Mouse (Mus musculus) activated CD4-positive, CD25-positive, alpha-beta regulatory T cell, adult 4 months (primary cell): ENCODE results near the gene Atg4c. TPM values are rescaled to one million over a fixed set of nuclear protein-coding genes. Genes with fewer than 3 reads are reported as not detected.

Source experiments
- ATAC-seq: one replicate; pipeline ENCODE4 v1.8.0; 2017
- polyA plus RNA-seq, 2 experiments: library from polyadenylated mRNA; unstranded; fragments of 100-300 nt; shearing (Covaris generic); gene quantifications; one replicate each; pipeline ENCODE4 v1.2.1; 2017

Gene Atg4c
- 1 to 10 TPM in 1 of 2 experiments, under 1 TPM in 1; 0.50 to 1.1 TPM for polyA plus RNA-seq

DNA sequence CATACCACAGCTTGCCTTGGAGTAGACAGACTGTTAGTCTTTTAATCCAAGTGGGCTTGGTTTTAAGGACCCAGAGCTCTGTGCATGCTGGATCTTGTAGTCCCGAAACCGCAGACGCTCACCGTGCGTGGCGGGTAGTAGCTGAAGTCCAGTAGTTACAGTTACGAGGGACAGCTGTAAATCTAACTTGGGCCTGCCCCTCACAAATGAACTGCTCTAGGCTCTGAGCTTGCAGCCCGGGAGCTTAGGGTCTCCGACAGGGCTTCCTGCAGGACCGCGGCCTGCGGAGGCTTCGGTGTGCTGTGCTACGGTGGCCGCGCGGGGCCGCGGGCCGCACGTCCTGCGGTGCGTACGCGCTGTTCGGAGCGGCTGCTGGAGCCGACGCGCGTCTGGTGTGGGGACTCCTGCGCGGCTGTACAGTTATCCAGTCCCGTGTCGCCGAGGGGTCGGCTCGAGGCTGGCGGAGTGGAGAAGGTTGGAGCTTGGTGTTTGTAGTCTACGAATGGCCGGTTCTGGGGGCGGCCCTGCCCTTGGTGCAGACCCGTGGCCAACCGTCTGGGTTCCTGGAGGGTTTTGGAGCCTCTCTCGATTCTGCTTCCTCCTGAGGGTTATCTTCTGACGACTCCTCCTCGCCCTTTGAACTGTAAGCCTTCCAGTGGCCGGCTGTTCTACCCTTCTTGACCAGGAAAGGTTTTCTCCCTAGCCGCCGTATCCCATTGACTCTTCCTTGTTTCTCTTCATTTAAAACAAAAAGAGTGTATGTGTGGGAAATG, at the start of gene Atg4c:
Atg4c (plus strand) TSS at position 125 of the 773 bp plus-strand sequence.
- ATAC-seq = peak; percentile 79

DNA sequence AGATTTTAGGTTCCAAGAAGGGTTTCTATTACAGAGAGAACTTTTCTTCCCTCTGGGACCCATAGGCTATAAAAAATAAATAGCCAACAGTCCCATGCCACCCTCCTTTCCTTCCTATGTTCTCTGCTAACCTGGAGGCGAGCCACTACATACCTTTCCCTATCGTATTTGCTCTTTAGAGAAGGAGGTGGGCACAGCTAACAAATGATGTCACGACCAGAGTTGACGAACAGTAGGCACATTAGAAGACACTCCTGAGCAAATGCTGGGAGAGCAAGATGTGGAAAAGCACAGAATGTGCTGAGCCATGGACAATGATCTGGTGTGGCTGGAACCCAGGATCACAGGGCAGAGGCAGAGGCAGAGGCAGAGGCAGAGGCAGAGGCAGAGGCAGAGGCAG, 42.3 kb upstream of the Atg4c start:
- no peak for ATAC-seq

DNA sequence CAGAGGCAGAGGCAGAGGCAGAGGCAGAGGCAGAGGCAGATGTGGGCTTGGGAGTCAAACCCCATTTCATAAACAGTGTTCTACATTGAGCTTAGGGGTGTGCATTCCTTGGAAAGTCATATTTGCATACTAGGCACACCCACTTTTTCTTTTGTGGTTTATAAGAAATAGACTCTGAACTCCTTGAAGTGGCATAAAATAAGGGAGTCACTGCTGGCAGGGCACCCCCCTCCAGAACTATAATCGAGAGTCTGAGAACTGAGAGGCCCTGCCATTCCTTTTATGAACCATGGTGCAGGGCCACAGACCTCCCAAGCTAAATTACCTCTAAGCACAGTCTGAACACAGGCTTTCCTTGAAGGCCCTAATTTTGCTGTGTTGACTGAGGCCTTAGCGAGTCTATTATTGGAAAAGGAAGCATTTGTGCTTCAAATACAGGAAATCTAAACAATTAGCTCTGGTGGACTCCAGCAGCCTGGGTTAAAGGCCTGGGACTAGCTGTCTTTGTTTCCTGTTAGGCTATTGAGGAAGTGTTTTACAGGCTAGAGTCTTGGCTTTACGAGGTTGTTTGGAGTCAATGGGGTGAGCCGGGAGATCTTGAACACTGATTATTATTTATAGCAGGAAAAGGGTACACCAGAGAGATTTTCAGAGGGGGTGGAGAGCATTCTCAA, 41.7 kb upstream of the Atg4c start:
- no peak for ATAC-seq

DNA sequence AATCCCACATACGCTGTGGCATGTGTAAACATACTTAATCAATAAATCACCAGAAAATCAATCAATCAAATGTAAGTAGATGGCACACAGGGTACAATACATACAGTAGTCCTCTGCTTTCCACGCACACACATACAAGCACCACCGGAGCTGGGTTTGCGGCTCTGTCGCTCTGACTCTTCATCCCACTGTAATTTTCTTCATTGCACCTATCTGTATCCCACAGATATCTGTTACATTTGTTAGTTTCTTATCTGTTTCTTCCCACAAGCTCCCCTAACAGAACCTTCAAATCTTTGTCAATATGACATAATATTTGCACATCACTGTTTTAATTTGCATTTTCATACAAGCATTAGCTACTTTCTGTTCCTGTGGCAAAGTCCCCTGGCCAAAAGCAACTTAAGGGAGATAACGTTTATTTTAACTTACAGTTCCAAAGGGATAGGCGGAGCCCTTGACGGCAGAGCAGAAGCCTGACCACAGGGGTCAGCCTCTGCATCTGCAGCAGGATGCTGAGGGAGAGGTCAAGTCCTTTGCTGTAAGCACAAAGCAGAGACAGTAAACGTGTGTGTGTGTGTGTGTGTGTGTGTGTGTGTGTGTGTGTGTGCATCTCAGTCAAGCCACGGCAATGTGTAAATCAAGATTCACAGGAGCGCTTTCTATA, 37.0 kb upstream of the Atg4c start:
- ATAC-seq = no peak

DNA sequence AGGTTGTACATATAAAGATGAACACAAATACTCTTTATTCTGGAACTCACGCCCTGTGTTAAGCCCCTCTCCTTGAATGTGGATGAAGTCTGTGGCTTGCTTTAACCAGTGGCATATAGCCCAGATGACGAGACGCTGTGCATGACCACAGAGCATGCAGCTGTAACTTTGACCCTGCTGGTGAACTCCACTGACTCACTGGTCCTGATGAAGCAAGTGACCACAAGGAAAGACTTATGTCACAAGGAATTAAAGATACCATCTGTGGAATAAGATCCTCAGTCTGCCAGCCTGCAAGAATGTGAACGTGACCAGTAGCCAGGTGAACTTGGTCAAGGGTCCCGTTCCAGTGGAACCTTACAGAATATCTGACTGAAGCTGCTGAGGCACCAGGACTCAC, 35.2 kb upstream of the Atg4c start:
- ATAC-seq = no peak

DNA sequence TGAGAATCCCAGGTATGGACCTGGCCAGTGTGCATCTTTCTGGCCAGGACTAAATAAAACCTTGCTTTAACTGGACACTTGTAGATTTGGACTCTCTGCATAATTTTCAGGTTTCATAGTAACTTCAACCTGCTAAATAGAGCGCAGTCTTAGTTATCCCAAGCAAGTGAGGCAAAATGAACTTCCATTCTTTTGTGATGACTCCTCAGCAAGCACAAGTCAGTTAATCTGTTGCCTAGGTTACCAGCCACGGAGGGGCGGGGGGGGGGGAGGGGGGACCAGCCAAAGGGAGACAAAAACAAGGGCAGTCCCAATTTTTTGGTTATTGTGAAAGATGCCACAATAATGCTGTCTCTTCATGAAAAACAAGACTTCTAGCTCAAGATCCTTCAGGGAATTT, 33.3 kb upstream of the Atg4c start:
- no peak for ATAC-seq

DNA sequence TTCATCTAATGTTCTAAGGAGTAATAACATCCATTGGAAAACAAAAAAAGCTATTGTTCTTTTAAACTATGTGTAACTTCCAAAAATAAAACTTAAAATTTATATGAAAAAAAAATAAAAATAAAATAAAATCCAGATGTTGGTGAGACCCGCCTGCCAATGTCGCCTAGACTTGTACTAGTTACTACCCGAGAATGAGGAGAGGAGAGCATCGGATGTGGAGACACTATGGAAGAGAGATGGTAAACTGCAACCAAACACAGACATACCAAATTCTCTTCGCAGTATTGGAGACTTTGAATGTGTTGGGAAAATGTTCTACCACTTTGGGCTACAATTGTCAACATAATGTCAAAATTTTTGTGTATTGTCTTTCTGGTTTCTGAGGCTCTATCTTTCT, 32.8 kb upstream of the Atg4c start:
- ATAC-seq = no peak

DNA sequence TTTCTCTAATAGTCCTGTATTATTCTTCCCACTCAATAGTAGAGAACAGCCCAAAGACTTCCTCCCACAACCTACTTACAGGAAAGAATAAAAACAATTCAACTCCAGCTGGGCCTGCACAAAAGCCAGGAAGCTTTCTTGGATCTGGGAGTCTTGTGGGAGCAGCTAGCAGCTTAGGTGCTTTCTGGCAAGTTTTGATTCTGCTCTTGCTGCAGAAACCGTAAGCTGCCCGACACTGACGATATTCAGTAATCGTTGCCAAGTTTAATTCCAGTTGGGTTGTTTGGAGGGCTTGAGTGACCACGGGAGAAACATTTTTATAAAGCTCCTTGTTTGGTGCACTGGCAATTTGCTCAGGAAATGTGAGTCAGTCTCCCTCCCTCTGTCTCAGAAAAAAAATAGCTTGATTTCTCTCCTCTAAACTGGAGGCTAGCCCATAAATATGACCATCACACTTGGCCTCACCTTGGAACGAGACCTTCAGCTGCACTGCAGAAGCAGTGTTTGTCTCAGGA, 32.2 kb upstream of the Atg4c start:
- ATAC-seq = no peak

DNA sequence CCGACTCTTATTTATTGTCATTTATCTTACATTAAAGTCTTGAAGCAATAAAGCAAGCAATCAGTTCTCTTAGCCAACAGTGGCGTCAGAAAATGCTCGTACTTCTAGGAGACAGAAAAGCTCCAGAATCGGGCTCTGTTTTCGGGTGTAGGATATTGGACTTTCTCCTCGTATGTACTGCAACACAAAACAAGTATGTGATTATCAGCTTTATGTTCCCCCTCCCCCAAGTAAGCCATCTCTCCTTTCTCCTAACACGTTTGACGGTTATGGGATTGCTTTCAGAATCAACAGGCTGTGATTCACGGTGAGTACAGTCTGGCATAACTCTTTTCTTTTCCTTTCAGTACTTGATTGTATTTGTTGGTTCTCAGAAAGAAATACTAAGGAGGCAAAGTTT, 30.7 kb upstream of the Atg4c start:
- no peak for ATAC-seq

DNA sequence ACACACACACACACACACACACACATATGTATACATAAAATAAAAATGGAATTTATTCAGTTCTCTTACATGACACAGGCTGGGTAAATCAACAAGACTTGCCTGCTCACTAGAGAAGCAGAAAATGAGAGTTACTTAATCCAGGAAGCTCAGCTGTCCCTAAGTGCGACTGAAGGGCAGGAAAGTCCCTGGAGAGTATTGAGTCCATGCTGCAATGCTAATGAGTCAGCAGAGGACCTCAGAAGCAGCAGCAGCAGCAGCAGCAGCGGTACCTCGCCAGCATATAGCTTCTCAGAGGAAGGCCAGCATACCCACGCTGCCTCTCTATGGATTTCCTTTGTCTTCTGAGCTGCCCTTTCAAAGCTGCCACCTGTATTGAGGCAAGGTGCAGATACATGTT, 30.2 kb upstream of the Atg4c start:
- ATAC-seq = no peak

DNA sequence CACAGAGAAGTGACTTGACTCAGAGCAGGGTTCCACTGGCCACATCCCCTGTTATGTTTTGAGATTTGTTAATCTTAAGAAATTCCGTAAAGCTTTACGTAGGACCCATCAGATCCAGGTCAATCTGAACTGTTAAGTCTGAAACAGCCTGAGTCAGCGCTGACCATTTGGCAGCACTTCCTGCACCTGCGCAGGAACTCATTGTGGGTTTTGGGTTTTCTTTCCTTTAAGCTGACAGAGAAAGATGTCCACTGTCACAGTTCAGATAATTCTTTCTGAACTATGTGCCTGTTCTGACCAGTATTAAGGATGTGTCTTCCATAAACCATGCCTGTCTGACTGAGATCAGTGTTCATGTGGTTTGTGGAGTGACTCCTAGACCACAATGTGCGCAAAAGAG, 24.9 kb upstream of the Atg4c start:
- ATAC-seq = no peak

DNA sequence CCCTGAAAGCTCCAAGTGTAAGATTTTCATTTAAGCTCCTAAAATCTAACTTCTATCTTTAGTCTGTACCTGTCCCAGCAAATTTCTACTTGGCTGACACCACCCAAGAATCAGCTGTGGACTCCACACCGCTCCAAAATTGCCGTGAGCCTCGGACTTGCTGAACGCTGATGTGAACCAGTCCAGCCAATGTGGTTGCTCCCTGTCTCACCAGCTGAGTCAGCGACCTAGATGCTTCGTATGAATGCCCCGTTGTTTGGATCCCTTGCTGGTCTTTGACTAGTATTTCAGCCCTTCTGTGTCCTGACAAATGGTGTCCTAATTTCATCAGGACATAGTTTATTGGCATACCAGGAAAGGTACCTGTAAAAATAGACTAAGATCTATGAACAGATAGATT, 19.5 kb upstream of the Atg4c start:
- ATAC-seq = no peak

DNA sequence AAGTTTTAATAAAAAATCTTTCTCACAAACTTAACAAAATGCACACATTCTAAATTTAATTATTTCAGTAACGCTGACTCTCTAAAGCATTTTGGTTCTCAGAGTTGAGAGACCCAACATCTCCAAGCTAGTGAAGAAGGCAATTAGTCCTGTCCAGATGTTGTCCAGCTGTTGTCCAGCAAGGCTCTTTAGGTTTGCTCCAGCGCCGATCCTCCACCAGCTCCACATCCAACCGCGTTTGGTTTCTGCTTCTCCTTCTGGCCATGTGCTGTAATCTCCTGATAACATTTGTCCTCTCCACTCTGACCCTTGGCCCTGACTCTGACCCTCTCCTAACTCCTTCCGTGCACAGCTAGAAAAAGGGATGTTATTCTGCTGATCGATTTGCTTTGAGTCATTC, 16.9 kb upstream of the Atg4c start:
- no peak for ATAC-seq

DNA sequence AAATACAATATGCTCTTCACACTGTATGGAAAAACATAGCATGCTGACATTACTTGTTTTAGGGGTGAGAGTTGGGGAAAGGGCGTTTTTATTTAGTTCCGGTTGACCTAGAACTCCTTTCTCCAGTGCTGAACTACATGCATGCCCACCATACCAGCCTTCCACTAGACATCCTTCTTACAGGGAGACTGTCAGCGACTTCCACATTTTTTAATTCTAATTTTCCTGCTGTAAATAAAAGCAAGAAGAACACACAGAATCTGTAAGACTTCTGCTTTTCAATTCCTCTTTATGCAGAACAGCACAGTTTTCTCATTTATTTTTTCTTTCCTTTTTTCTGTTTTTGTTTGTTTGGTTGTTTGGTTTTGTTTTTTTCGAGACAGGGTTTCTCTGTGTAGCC, 16.5 kb upstream of the Atg4c start:
- ATAC-seq = no peak

DNA sequence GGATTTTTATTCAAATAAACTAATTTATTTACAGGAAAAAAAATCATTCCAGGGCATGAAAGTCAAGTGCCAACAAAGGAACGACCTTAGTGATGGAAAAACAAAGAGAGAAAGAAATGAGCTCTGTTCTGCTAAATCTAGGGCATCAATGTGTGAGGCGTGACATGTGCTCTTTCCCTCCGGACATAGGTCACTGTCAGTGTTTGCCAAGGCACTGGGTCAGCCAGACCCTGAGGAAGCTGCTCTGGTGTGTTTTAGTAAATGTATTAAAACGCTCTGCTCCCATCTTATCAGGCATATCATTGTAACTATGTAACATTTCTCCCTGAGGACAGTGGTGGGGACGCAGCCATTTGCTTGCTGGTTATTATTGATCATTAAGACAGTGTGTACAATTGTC, 14.9 kb upstream of the Atg4c start:
- ATAC-seq = no peak

DNA sequence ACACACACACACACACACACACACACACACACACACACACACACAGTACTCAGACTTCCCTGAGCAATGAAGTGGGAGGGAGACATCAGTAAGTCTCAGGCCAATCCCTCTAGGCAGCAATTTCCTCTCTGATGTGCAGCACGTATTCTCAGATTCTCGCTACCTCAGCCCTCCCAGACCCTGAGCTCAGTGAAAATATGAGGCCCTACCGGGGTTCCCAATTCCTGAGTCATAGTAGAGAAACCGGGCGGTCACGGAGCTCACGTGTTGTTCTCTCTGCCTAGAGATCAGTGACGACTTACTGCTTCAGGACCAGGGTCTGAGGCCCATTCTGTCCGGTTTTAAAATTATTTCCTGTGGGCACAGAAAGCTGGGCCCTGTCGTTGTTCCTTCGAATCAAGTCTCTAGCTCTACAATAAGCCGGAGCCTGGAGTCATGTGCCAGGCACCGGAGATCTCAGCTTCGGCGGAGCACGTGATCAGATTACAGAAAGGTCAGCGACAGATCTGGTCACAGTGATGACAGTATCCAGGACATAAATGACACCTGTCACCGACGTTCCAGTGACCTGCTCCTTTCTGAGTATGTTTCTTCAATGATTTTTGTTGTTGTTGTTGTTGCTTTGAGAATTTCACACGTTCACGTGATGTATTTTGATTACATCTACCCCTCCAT, 14.2 kb upstream of the Atg4c start:
- no peak for ATAC-seq

DNA sequence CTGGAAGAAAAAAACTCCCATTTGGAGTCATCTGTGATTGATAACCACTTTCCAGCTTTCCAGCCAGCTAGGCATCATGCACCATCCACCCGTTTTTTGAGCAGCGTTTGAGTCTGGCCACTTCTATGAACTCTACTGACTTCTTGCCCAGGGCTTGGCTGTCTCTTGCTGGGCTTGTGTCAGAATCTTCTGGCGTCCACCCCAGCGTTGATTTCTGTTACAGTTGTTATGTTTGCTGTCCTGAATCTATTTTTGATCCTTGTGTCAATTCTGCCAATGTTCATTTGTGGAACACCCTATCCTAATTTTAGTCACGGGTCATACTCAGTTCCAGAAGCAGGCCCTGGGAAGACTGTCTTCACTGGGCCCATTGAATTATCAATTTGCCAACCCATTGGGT, 12.8 kb upstream of the Atg4c start:
- no peak for ATAC-seq

DNA sequence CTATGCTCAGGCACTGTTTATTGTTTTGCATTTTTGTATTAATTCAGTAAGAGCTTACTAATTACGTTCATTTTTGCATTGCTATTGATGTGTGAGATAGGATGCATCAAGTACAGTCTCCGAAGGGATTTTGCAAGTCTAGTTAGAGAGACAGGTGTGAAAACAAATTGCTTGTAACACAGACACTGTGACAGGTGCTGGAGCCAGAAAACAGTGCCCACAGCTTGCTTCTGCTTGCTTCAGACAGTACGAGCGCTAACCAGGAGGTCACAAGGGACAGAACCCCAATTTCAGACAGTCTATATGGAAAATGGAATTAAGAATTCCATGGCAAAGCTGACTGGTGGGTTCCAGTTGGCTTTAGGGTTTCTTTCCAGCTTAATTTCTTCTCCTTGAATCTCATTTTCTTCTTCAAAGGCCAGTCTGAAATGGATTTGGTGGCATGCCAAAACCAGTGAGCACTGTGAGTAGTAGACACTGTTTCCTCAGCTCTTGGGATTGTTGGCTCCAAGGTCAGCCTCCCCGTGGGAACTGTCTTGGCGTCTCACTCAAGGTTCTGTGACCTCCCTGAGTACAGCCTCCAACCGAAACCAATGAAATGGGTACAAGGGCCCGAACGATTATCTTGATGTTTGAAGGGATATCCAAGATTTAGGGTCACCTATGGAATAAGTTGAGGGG, 11.9 kb upstream of the Atg4c start:
- no peak for ATAC-seq

DNA sequence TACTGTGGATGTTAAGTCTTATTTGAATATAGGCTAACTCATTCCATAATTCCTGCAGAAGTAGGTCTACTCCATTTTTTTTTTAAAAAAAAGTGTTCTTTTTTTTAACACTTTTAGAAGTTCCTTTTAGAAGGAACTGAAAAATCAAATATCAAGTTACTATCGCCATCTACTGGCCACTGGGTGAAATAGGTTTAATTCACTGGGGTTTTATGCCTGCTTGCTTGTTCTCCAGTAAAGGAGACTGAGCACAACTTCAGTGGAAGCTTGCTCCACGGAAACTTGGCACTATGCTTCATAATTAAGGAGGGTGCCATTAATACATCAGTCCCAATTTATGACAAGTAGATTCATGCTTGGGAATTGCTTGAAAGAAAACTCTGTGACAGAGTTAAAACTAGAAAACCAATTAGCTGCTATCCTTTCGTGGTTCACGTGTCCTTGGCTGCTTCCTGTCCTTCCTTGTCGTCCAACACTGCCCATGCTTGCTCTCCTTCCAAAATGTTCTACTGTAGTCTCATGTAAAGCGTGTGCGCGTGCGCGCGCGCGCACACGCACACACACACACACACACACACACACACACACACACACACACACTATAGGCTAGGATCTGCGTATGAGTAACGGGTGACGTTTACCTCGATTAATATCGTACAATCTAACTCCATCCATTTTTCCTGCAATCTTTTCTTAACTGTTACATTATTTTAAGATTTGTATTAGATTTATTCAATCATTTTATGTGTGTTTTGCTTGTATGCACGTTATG, 10.9 kb upstream of the Atg4c start:
- peak; percentile 59 for ATAC-seq

DNA sequence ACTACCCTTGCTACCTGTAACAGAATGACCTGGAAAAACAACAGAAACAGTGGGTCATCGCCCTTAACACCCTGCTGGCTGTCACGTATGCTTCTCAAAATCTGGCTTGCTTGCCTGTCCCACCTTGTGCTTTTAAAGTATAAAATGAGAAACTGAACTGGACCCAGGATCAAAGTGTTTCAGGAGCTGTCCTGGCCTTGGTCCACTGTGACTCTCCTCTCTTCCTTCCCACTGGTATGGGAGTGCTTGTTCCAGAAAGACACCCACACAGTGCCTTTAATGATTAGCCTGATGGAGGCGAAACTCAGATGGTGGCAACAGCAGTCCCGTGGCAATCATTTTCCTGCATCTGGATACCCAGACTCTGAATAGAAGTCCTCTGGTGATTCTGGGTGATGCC, 9.1 kb upstream of the Atg4c start:
- no peak for ATAC-seq

DNA sequence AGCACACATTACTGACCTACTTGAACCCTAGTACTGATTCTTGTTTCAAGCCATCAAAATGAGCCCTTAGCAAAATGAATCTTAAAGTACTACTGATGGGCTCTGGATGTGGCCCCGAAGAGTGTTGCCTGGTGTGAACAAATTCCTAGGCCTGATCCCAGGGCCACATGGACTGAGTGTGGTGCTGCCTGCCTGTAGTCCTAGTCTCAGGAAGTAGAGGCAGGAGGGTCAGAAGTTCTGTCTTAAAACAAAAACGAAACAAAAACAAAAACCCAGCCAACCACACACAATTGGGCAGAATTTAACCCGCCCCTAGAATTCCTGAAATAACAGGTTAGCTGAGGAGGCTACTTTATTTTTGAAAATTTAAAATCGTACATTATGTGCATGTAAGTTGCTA, 8.4 kb upstream of the Atg4c start:
- no peak for ATAC-seq
